Mouse (Mus musculus) midbrain, embryonic 15.5 days (tissue): ENCODE measurements at regions not wholly inside any gene's neighbourhood (a gene's known extent, or its start where the extent isn't known, plus 50 kb on each side); places are given as distances from the start of the nearest gene placed in this dataset.

ENCODE experiments used
- ATAC-seq: fragments of 200-750 bp; cut with Nextera tagmentation; replicated peaks from 2 replicates; pipeline ENCODE4 v1.8.0; 2017; ENCODE audit warnings: moderate TSS enrichment
- H3K27ac ChIP-seq: fragments of 300-500 bp; sonication (generic); 2 replicates; pipeline ENCODE4 v1.5.1; 2015; ENCODE audit warnings: mild to moderate bottlenecking, inconsistent platforms
- H3K27me3 ChIP-seq: fragments of 300-500 bp; sonication (generic); replicated peaks from 2 replicates; pipeline ENCODE4 v1.6.1; 2015; ENCODE audit warnings: inconsistent platforms
- H3K36me3 ChIP-seq: fragments of 300-500 bp; sonication (generic); replicated peaks from 2 replicates; pipeline ENCODE4 v1.6.1; 2015; ENCODE audit warnings: inconsistent platforms
- H3K4me1 ChIP-seq: fragments of 300-500 bp; sonication (generic); 2 replicates; pipeline ENCODE4 v1.6.1; 2015; ENCODE audit warnings: inconsistent platforms
- H3K4me2 ChIP-seq: fragments of 300-500 bp; sonication (generic); 2 replicates; pipeline ENCODE4 v1.6.1; 2015; ENCODE audit warnings: inconsistent platforms, mild to moderate bottlenecking, moderate library complexity
- H3K4me3 ChIP-seq: fragments of 300-500 bp; sonication (generic); 2 replicates; pipeline ENCODE4 v1.5.1; 2015; ENCODE audit warnings: mild to moderate bottlenecking, inconsistent platforms
- H3K9ac ChIP-seq: fragments of 300-500 bp; sonication (generic); 2 replicates; pipeline ENCODE4 v1.6.1; 2015; ENCODE audit warnings: mild to moderate bottlenecking, inconsistent platforms
- H3K9me3 ChIP-seq: fragments of 300-500 bp; sonication (generic); 2 replicates; pipeline ENCODE4 v1.6.1; 2016; ENCODE audit warnings: inconsistent platforms
- WGBS: fragments of 180-500 bp; shearing (Covaris S2); methylation state at CpG from one replicate; pipeline ENCODE4 v1.1.7; 2015; ENCODE audit warnings: mixed read lengths; 5-methylcytosine and 5-hydroxymethylcytosine counted together

DNA sequence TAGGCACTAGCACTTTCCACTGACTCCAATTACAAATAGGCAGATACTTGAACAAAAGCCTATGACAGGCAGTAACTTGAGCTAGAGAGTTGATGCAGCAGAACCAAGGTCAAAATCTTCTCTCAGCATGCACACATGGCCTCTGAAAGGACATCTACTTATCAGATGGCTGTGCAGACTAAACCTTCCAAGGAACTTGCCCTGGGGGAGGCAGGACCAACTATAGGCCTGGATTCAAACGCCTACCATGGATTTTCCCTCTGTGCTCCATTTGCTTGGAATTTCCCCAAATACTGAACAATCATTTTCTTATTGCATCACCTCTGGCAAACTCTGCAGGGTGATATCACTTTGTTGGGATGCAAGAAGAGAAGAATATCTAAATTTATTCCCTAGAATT lies 337.8 kb upstream of the Cited2 start:
- H3K9me3 ChIP-seq, result no peaks in the 10 kb centered on the region
- H3K4me3 ChIP-seq, result no peak overlapping the region
- WGBS, result 68% methylated on average over 1 of the region's 1 CpGs
- H3K9ac ChIP-seq, result no peak overlapping the region
- H3K36me3 ChIP-seq, result no peaks in the 10 kb centered on the region
- ATAC-seq, result no peak
- H3K27me3 ChIP-seq, result no peaks in the 10 kb centered on the region
- no peaks in the 10 kb centered on the region for H3K4me1 ChIP-seq
- no peak overlapping the region for H3K27ac ChIP-seq
- no peak overlapping the region for H3K4me2 ChIP-seq

DNA sequence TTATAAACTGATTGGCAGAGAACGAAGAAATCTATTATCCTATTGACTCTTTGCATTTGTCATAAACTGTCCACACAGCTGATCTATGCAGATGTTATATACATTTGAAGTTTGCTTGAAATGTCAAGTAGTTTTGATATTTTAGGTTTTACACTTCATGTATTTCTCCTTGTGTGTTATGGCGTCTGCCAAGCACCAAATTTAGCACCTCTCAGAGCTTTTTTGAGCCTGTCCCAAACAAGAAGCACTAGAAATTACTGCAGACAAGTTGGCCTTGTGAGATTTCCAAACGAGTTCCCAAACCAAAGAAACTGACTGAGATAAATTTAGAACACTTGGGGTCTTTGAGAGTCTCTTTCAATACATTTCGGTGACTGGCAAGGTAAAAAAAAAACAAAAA lies 335.7 kb upstream of the Cited2 start:
- no peak overlapping the region for H3K9ac ChIP-seq
- no peak overlapping the region for H3K27ac ChIP-seq
- H3K9me3 ChIP-seq, result no peaks in the 10 kb centered on the region; the same call in 1 of the 2 replicates
- ATAC-seq, result no peak
- H3K4me3 ChIP-seq, result no peak overlapping the region
- WGBS, result 84% methylated on average over 4 of the region's 4 CpGs
- no peaks in the 10 kb centered on the region for H3K27me3 ChIP-seq
- no peaks in the 10 kb centered on the region for H3K4me1 ChIP-seq
- no peak overlapping the region for H3K4me2 ChIP-seq
- no peaks in the 10 kb centered on the region for H3K36me3 ChIP-seq

DNA sequence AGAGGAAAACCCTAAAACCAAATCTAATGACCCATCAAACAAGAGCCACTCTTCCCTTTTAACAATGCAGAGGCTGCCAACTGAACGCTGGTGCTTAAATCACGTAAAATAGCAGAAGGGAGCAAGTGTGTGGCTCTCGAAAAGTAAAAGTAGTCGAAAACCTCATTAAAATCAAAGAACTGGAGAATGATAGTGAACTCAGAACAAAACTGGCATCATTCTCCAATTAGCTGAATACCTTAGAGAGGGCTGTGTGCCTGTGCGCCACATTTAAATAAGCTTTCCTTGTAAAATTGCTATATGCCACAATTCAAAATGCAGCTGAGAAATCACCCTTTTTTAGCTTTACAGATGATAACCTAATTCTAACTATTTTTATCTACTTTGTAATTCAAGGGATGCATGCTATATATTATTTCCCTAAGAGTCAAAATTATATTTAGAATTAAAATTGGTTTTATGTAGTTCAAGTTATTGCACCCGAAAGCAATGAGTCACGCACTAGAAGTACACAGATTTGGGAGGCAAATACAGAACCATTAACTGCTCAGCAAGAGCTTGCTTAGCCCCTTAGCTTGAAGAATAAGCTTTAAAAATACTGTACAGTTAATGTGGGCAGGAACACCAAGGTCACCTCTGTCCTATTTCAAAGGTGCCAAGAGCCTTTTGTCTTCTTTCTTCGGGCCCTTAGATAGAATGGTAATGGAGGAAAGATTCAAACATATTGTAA lies 327.4 kb upstream of the Cited2 start:
- Histone ChIP-seq H3K27ac (no peak overlapping the region), H3K4me2 (no peak overlapping the region), H3K9ac (no peak overlapping the region), H3K4me3 (no peak overlapping the region), H3K4me1 (no peaks in the 10 kb centered on the region), H3K36me3 (no peaks in the 10 kb centered on the region), H3K27me3 (no peaks in the 10 kb centered on the region), H3K9me3 (no peaks in the 10 kb centered on the region; the same call in 1 of the 2 replicates)
- ATAC-seq, result no peak
- 70% methylated on average over 8 of the region's 8 CpGs for WGBS

DNA sequence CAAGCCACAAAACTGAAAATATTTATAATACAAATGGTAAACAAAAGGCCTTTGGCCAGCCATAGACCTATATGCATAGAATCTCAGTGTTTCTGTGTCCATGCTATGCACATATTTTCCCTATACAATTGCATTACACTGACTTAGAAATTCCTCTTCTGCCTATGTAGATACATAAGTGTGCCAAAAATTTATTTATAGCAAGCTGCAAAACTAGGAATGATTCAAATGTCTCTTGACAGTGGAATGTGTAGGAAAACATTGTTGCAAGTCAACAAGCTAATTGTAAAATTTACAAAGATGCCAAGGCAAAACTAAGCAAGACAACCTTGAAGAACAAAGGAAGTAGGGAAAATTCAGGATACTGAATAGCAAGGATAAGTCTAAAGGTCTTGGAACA lies 319.1 kb upstream of the Cited2 start:
- H3K27ac ChIP-seq, result no peak overlapping the region
- H3K9me3 ChIP-seq, result no peaks in the 10 kb centered on the region
- no peaks in the 10 kb centered on the region for H3K36me3 ChIP-seq
- H3K9ac ChIP-seq, result no peak overlapping the region
- no peaks in the 10 kb centered on the region for H3K4me1 ChIP-seq
- H3K27me3 ChIP-seq, result no peaks in the 10 kb centered on the region
- no peak overlapping the region for H3K4me3 ChIP-seq
- ATAC-seq, result no peak
- no peak overlapping the region for H3K4me2 ChIP-seq

DNA sequence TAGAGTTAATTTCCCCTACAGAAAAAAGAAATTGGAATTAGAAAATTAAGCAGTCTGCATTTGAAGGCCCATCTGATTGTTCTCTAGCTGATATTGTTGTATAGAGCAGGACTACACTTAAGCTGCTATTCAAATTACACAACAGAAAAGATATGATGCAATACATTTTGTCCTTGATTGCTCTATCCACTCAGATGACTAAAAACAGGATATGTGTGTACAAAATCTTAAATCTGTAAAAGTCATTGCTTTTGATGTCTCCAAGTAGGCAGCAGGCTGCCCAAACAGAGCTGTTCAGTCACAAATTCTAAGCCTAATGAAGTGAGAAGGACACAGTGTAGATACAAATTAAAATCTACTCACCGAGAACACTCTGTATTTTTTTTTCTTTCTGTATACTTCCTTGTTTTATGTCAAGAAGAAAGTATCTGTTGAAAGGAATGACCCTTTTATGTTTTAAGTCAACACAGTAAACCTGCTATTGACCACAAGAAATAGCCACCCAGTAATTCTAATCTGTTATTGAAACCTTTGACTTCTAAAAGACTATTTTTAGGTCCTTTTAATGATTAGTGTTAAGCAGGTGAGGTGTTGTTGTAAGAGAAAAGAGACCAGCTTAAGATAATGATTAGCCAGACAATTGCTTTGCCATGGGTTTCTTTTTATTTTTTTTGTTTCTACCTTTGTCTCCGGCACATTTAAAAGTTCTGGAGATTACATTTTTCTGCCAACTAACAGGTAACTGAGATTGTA lies 315.0 kb upstream of the Cited2 start:
- H3K4me3 ChIP-seq, result no peak overlapping the region
- no peak overlapping the region for H3K9ac ChIP-seq
- H3K36me3 ChIP-seq, result no peaks in the 10 kb centered on the region
- 64% methylated on average over 2 of the region's 2 CpGs for WGBS
- no peaks in the 10 kb centered on the region for H3K27me3 ChIP-seq
- no peak for ATAC-seq
- H3K4me2 ChIP-seq, result no peak overlapping the region
- H3K27ac ChIP-seq, result no peak overlapping the region
- H3K4me1 ChIP-seq, result no peaks in the 10 kb centered on the region
- H3K9me3 ChIP-seq, result no peaks in the 10 kb centered on the region

DNA sequence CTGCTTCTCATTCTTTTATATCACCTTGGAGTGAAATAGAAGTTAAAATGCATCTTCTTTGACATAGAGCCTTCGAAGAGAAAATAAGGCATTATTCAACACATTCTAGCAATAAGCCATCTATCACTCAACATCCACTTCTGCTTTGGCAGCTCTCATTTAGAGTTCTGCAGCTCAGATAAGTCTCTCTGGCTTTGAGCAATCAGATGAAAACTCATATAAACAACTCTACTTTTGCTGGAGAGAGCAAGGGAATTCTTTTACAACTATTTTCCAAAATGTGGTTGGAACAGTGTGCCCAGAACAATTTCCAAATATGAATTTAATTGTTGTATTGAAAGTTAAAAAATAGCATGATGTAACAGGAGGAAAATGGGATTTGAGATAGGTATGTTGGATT lies 314.2 kb upstream of the Cited2 start:
- Histone ChIP-seq H3K4me2 (no peak overlapping the region), H3K9ac (no peak overlapping the region), H3K4me1 (no peaks in the 10 kb centered on the region), H3K27me3 (no peaks in the 10 kb centered on the region), H3K4me3 (no peak overlapping the region), H3K36me3 (no peaks in the 10 kb centered on the region), H3K27ac (no peak overlapping the region), H3K9me3 (no peaks in the 10 kb centered on the region)
- no peak for ATAC-seq
- 86% methylated on average over 1 of the region's 1 CpGs for WGBS

DNA sequence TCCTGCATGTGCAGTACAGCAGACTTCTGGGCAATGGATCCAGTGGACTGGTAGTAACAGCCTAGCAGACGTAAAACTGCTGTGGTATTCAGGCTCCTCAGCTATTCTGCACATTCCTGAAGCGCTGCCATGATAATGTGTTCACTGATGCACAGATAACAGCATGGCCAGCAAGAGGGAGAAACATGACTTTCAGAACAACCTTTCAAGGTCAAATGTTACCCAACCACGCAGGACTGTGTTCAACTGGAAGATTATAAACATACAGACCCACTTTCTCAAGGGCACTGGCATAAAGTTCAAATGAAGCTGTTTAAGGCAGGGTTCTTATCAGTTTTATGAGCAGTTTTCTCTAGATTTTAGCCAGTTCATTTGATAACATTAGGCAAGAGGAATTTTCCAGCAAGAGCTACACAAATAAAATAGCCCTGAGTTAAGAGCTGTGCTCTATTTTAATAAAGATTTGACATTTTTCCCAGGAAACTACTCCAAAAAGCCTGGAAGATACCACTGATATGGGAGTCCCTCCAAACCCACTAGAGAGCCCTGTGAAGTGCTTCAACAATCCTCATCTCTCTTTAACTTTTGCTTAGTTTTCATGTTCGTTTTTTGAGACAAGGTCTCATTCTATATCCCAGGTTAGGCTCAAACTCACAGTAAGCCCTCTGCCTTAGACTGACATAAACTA lies 311.6 kb upstream of the Cited2 start:
- ATAC-seq, result no peak
- no peak overlapping the region for H3K4me3 ChIP-seq
- H3K4me1 ChIP-seq, result no peaks in the 10 kb centered on the region
- no peaks in the 10 kb centered on the region for H3K27me3 ChIP-seq
- H3K4me2 ChIP-seq, result no peak overlapping the region
- WGBS, result 54% methylated on average over 4 of the region's 4 CpGs
- no peaks in the 10 kb centered on the region for H3K9me3 ChIP-seq
- no peaks in the 10 kb centered on the region for H3K36me3 ChIP-seq
- H3K9ac ChIP-seq, result no peak overlapping the region
- H3K27ac ChIP-seq, result no peak overlapping the region

DNA sequence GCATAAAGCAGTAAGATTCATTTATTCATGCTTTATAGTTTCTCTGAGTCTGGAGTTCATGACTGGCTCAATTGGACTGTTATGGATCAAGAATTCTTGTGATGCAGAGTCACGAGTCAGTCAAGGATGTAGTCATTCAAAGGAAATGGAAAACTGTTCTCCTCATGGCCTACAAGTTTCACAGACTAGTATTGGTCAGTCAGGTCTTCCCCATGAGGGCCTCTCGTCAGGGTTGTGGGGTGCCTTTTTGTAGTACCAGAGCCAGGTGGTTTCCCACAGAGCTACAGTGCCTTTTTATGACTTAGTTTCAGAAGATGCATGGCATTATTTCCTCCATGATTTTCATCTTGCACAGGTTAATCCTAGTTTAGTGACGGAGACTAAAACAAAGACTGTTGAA lies 307.9 kb upstream of the Cited2 start:
- H3K9ac ChIP-seq, result no peak overlapping the region
- H3K27me3 ChIP-seq, result no peaks in the 10 kb centered on the region
- 87% methylated on average over 3 of the region's 3 CpGs for WGBS
- H3K9me3 ChIP-seq, result no peaks in the 10 kb centered on the region
- ATAC-seq, result no peak
- H3K4me1 ChIP-seq, result no peaks in the 10 kb centered on the region
- H3K27ac ChIP-seq, result no peak overlapping the region
- H3K36me3 ChIP-seq, result no peaks in the 10 kb centered on the region
- no peak overlapping the region for H3K4me3 ChIP-seq
- no peak overlapping the region for H3K4me2 ChIP-seq

DNA sequence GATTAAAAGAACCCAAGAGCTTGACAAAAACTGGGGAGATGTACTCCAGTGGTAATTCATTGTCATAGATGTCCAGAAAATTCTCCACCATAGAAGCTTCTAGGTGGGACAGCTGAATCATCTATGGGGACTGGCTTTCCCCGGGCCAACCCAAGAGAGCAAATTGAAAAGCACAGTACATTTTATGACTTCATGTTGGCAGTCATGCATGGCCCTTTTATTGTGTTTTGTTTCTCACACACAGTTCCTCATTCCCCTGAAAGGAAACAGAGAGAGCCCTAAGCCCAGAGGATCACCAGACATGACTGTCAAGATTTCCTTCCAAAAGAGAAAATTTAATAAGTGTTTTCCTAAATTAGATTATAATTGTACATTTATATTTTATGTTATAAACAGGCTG lies 306.9 kb upstream of the Cited2 start:
- no peak overlapping the region for H3K27ac ChIP-seq
- H3K27me3 ChIP-seq, result no peaks in the 10 kb centered on the region
- H3K4me1 ChIP-seq, result no peaks in the 10 kb centered on the region
- no peaks in the 10 kb centered on the region for H3K36me3 ChIP-seq
- no peak overlapping the region for H3K9ac ChIP-seq
- no peaks in the 10 kb centered on the region for H3K9me3 ChIP-seq
- H3K4me3 ChIP-seq, result no peak overlapping the region
- H3K4me2 ChIP-seq, result no peak overlapping the region
- ATAC-seq, result no peak
- WGBS, result 69% methylated on average over 1 of the region's 1 CpGs

DNA sequence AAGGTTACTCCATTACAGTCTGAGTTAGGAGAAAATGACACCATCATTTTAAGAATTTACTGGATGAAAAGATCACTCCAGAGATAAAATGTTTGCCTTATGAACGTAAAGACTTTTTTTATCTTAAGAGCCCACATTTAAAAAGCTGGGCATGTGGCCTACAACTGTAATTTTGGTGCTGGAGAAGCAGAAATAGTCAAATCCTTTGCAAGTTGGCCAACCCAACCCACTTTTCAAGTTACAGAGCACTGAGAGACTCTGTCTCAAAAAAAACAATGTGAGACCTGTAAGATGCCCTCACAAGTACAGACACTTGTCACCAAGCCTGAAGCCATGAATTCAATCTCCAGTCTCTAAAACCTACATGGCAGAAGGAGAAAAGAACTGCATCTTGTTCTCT lies 305.6 kb upstream of the Cited2 start:
- Histone ChIP-seq H3K9ac (no peak overlapping the region), H3K27ac (no peak overlapping the region), H3K4me3 (no peak overlapping the region), H3K4me1 (no peaks in the 10 kb centered on the region), H3K27me3 (no peaks in the 10 kb centered on the region), H3K36me3 (no peaks in the 10 kb centered on the region), H3K9me3 (no peaks in the 10 kb centered on the region), H3K4me2 (no peak overlapping the region)
- ATAC-seq, result no peak
- 91% methylated on average over 1 of the region's 1 CpGs for WGBS

DNA sequence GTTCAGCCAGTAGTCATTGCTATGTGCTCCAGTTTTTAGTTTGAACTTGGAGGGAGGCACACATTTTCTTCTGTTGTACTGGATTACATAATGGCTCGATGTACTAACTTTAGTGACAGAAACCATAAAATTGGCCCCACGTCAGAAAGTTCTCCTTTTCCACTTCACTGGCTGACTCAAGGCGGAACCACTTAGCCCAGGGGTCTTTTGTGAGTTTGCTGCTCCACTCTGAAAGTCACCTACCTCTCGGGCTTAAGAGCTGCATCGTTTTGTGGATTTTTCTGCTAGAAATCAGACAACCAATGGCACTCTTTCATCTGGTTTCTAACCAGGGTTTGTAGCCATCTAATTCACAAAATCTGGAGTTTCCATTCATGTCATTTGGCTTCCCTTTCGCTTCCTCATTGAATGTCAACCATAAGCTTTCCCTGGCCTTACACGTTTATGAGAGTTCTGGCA lies 304.8 kb upstream of the Cited2 start:
- Histone ChIP-seq H3K9ac (no peak overlapping the region), H3K27ac (no peak overlapping the region), H3K36me3 (no peaks in the 10 kb centered on the region), H3K4me2 (no peak overlapping the region), H3K27me3 (no peaks in the 10 kb centered on the region), H3K4me1 (no peaks in the 10 kb centered on the region), H3K9me3 (no peaks in the 10 kb centered on the region), H3K4me3 (no peak overlapping the region)
- no peak for ATAC-seq
- 69% methylated on average over 7 of the region's 7 CpGs for WGBS

DNA sequence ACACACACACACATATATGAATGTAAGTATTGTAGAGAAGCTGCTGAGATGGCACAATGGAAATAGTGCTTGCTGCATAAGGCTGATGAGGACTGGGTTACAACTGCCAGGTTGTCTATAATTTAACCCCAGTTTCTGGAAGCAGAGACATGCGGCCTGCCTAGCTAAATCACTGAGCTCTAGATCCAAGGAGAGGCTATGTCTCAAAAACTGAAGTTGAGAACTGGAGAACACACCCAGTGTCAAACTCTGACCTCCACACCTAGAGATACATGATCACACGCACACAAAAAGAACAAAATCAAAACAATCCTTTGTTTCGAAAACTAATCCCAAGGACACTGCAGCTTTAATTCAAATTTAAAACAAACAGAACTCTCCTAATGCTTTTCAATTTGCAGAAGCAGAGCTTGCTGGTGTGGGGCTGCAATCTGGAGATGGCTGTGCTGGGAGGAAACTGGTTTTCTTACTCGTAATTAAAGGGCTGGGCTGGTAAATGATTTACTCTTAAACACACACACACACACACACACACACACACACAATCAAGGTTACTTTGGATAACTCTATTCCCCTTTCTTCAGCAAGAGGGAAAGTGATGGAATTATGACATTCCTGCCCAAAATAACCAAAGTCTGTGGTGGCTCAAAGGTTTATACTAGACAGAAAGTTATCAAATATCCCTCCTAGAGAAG lies 299.3 kb upstream of the Cited2 start:
- H3K4me1 ChIP-seq, result no peaks in the 10 kb centered on the region
- 55% methylated on average over 4 of the region's 4 CpGs for WGBS
- no peaks in the 10 kb centered on the region for H3K27me3 ChIP-seq
- no peaks in the 10 kb centered on the region for H3K9me3 ChIP-seq
- no peak overlapping the region for H3K4me3 ChIP-seq
- ATAC-seq, result no peak
- H3K9ac ChIP-seq, result no peak overlapping the region
- H3K4me2 ChIP-seq, result no peak overlapping the region
- H3K27ac ChIP-seq, result no peak overlapping the region
- no peaks in the 10 kb centered on the region for H3K36me3 ChIP-seq
